Mouse (Mus musculus) small intestine, adult 2 months (tissue): ENCODE data around the gene Rack1. TPM values are rescaled to one million over a fixed set of nuclear protein-coding genes. Genes with fewer than 3 reads are reported as not detected.
A peak's percentile ranks its signal among the peaks of the same experiment; 100 is the strongest.
"Not testable (repeated sequence)": the region's sequence is repeated elsewhere in the genome, so short reads cannot be mapped to it uniquely, and the experiment has no call there.

Experiments used
- H3K27ac ChIP-seq: fragments of 200-500 bp; 2 replicates; pipeline ENCODE4 v1.5.1; 2012; ENCODE audit warnings: low read depth, low read length, control low read depth, inconsistent platforms; ENCODE audit not compliant: insufficient read depth
- H3K27me3 ChIP-seq: fragments of 200-500 bp; 2 replicates; pipeline ENCODE4 v1.6.1; 2012; ENCODE audit warnings: mild to moderate bottlenecking, moderate library complexity, low read length, inconsistent platforms; ENCODE audit not compliant: control insufficient read depth, insufficient read depth
- H3K36me3 ChIP-seq: fragments of 200-500 bp; 2 replicates; pipeline ENCODE4 v1.6.1; 2012; ENCODE audit warnings: mild to moderate bottlenecking, low read length, control low read depth, inconsistent platforms; ENCODE audit not compliant: control insufficient read depth, insufficient read depth
- H3K4me1 ChIP-seq: fragments of 200-500 bp; 2 replicates; pipeline ENCODE4 v1.6.1; 2012; ENCODE audit warnings: low read length, inconsistent platforms, mixed read lengths; ENCODE audit not compliant: control insufficient read depth, insufficient read depth, insufficient read length
- H3K4me3 ChIP-seq: fragments of 200-500 bp; 2 replicates; pipeline ENCODE4 v1.5.1; 2012; ENCODE audit warnings: low read depth, mild to moderate bottlenecking, control low read depth, inconsistent platforms, low read length, moderate library complexity
- CTCF ChIP-seq: fragments of 200-500 bp; IDR thresholded peaks from 2 replicates; pipeline ENCODE4 v1.5.1; 2012; ENCODE audit warnings: low read depth, mild to moderate bottlenecking, control low read depth, inconsistent platforms, low read length, moderate library complexity, mixed read lengths; ENCODE audit not compliant: insufficient replicate concordance, insufficient read length; ENCODE audit errors: extremely low read depth
- POLR2A ChIP-seq: fragments of 200-500 bp; IDR thresholded peaks from 2 replicates; pipeline ENCODE4 v1.6.1; 2012; ENCODE audit warnings: low read depth, mild to moderate bottlenecking, control low read depth, inconsistent platforms, low read length, moderate library complexity
- WGBS: fragments of 180-500 bp; shearing (Covaris S2); methylation state at CpG from one replicate; pipeline ENCODE4 v1.1.7; 2018; 5-methylcytosine and 5-hydroxymethylcytosine counted together
- polyA plus RNA-seq: library from polyadenylated mRNA; depleted of rRNA; stranded (reverse); fragments of >200 nt; gene quantifications from 2 replicates; pipeline ENCODE4 v1.2.3, GENCODE M21; 2012

The Rack1 gene
- polyA plus RNA-seq, 1 experiment, result 1,553 TPM

- Histone ChIP-seq H3K27ac (no peak overlapping the region), H3K27me3 (no peaks in the 10 kb centered on the region), H3K4me3 (peak overlapping the region; percentile 50), H3K36me3 (no peaks in the 10 kb centered on the region), H3K4me1 (peaks cover 2% of the 10 kb centered on the region; the same call in 1 of the 2 replicates)
- no peak for TF ChIP-seq POLR2A
- TF ChIP-seq CTCF, result peak; percentile 62; the same call in 1 of the 2 replicates
- WGBS, result 9% methylated on average over 16 of the region's 16 CpGs
Observed at GRCm38 (mm10) chr11:48788311-48789089, 11.6 kb upstream of the Rack1 start.

- Histone ChIP-seq H3K4me3 (no peak overlapping the region), H3K4me1 (peaks cover 2% of the 10 kb centered on the region; the same call in 1 of the 2 replicates), H3K36me3 (no peaks in the 10 kb centered on the region), H3K27me3 (no peaks in the 10 kb centered on the region), H3K27ac (no peak overlapping the region)
- TF ChIP-seq POLR2A, result no peak
- no peak for TF ChIP-seq CTCF
- 74% methylated on average over 5 of the region's 5 CpGs for WGBS
Observed at GRCm38 (mm10) chr11:48789215-48789614, 10.9 kb upstream of the Rack1 start.

- Histone ChIP-seq H3K4me3 (no peak overlapping the region), H3K27me3 (no peaks in the 10 kb centered on the region), H3K36me3 (no peaks in the 10 kb centered on the region), H3K4me1 (peaks cover 2% of the 10 kb centered on the region; the same call in 1 of the 2 replicates), H3K27ac (no peak overlapping the region)
- WGBS, result 17% methylated on average over 20 of the region's 20 CpGs
- TF ChIP-seq POLR2A, result no peak
- TF ChIP-seq CTCF, result peak; percentile 92
Observed at GRCm38 (mm10) chr11:48789973-48790823, 9.9 kb upstream of the Rack1 start.

GRCm38 (mm10) chr11:48790946-48791345 lies 9.2 kb upstream of the Rack1 start:
- no peak for TF ChIP-seq CTCF
- no peak for TF ChIP-seq POLR2A
- H3K4me1 ChIP-seq, result peaks cover 2% of the 10 kb centered on the region; the same call in 1 of the 2 replicates
- H3K4me3 ChIP-seq, result no peak overlapping the region
- H3K36me3 ChIP-seq, result no peaks in the 10 kb centered on the region
- H3K27ac ChIP-seq, result no peak overlapping the region
- whole genome bisulfite sequencing, result 36% methylated on average over 8 of the region's 8 CpGs
- no peaks in the 10 kb centered on the region for H3K27me3 ChIP-seq

- not testable (repeated sequence) for H3K4me3 ChIP-seq, H3K4me1 ChIP-seq, H3K36me3 ChIP-seq, H3K27ac ChIP-seq, H3K27me3 ChIP-seq
- WGBS, result 91% methylated on average over 9 of the region's 9 CpGs
Observed at GRCm38 (mm10) chr11:48791894-48792293, 8.2 kb upstream of the Rack1 start.

- Histone ChIP-seq H3K36me3 (no peaks in the 10 kb centered on the region), H3K27me3 (no peaks in the 10 kb centered on the region), H3K4me1 (peaks cover 2% of the 10 kb centered on the region; the same call in 1 of the 2 replicates), H3K27ac (no peak overlapping the region), H3K4me3 (no peak overlapping the region)
- over 99% methylated on average over 3 of the region's 3 CpGs for WGBS
- TF ChIP-seq CTCF (no peak), POLR2A (no peak)
Observed at GRCm38 (mm10) chr11:48793184-48793583, 6.9 kb upstream of the Rack1 start.

- Histone ChIP-seq H3K27me3 (no peaks in the 10 kb centered on the region), H3K36me3 (no peaks in the 10 kb centered on the region), H3K27ac (no peak overlapping the region), H3K4me1 (peaks cover 6% of the 10 kb centered on the region; the same call in 1 of the 2 replicates), H3K4me3 (no peak overlapping the region)
- WGBS, result 97% methylated on average over 7 of the region's 7 CpGs
- TF ChIP-seq CTCF (no peak), POLR2A (no peak)
Observed at GRCm38 (mm10) chr11:48795221-48795620, 4.9 kb upstream of the Rack1 start.
